Mouse (Mus musculus) limb, embryonic 10.5 days (tissue): Measurements from ENCODE around the gene Vmn2r86. TPM values are rescaled to one million over a fixed set of nuclear protein-coding genes. Genes with fewer than 3 reads are reported as not detected.
"Not testable (repeated sequence)": the region's sequence is repeated elsewhere in the genome, so short reads cannot be mapped to it uniquely, and the experiment has no call there.

Experiments
- DNase-seq: peaks from one replicate; pipeline ENCODE4 v3.0.0-alpha.2; 2017; ENCODE audit warnings: low spot score
- H3K27ac ChIP-seq: fragments of 300-500 bp; sonication (generic); 2 replicates; pipeline ENCODE4 v1.5.1; 2016; ENCODE audit warnings: mild to moderate bottlenecking
- H3K27me3 ChIP-seq: fragments of 300-500 bp; sonication (generic); 2 replicates; pipeline ENCODE4 v1.6.1; 2016; ENCODE audit warnings: low read depth, mild to moderate bottlenecking; ENCODE audit not compliant: poor library complexity, severe bottlenecking
- H3K36me3 ChIP-seq: fragments of 300-500 bp; sonication (generic); 2 replicates; pipeline ENCODE4 v1.6.1; 2016; ENCODE audit warnings: mild to moderate bottlenecking, moderate library complexity
- H3K4me1 ChIP-seq: fragments of 300-500 bp; sonication (generic); 2 replicates; pipeline ENCODE4 v1.6.1; 2016
- H3K4me3 ChIP-seq: fragments of 300-500 bp; sonication (generic); 2 replicates; pipeline ENCODE4 v1.5.1; 2016; ENCODE audit warnings: mild to moderate bottlenecking, moderate library complexity
- H3K9me3 ChIP-seq: fragments of 300-500 bp; sonication (generic); replicated peaks from 2 replicates; pipeline ENCODE4 v1.6.1; 2016; ENCODE audit warnings: mild to moderate bottlenecking
- WGBS: fragments of 180-500 bp; shearing (Covaris S2); methylation state at CpG from one replicate; pipeline ENCODE4 v1.1.7; 2016; 5-methylcytosine and 5-hydroxymethylcytosine counted together
- polyA plus RNA-seq: library from polyadenylated mRNA; unstranded; fragments of >200 nt; fragmentation: Nextera tagmentation; extraction: Ambion mirVana; gene quantifications from 2 replicates; pipeline ENCODE4 v1.2.1, GENCODE M21; 2016

Gene Vmn2r86
- not detected in 2 replicates for polyA plus RNA-seq

DNA sequence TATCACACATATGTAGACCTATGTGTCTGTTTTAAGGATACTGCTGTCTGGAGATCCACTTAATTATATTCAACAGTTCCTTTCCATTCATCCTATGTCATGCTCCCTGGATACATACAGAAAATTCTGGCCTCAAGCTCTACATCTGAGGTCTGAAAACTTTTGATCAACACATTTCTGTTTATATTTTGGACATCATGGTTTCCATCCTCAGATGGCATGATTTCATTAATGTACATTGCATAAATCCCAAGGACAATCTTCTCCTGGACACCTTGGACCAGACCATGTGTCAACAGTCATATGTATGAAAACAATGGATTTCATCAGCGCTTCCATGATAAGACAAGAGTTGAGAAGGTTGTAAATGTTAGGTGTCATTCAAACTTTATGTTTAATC, at the start of gene Vmn2r86:
Gene Vmn2r86 (minus strand): TSS at position 101 of the 400 bp plus-strand sequence.
- DNase-seq, H3K4me3 ChIP-seq, H3K27me3 ChIP-seq, H3K27ac ChIP-seq, H3K9me3 ChIP-seq, H3K36me3 ChIP-seq, H3K4me1 ChIP-seq: not testable (repeated sequence)
- WGBS, result 90% methylated on average over 1 of the region's 1 CpGs

DNA sequence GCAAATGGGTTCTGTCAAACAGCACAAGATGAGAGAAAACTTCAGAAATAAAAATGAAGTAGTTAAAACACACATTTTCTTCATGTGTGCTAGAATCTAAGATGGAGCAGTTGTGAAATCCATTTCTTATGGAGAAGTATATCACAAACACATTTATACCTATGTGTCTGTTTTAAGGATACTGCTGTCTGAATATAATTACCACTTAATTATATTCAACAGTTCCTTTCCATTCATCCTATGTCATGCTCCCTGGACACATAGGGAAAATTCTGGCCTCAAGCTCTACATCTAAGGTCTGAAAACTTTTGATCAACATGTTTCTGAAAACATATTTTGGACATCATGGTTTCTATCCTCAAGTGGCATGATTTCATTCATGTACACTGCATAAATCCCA, 41.4 kb upstream of the Vmn2r86 start, which contains the start of gene Vmn2r87:
Gene Vmn2r87 (minus strand): TSS at position 101 of the 400 bp plus-strand sequence.
- Histone ChIP-seq H3K4me3 (no peak within 1 kb of the TSS), H3K4me1 (no peaks in the 10 kb centered on the region), H3K27ac (no peak within 1 kb of the TSS), H3K9me3 (no peaks in the 10 kb centered on the region), H3K36me3 (no peaks in the 10 kb centered on the region), H3K27me3 (no peaks in the 10 kb centered on the region)
- no peak for DNase-seq

DNA sequence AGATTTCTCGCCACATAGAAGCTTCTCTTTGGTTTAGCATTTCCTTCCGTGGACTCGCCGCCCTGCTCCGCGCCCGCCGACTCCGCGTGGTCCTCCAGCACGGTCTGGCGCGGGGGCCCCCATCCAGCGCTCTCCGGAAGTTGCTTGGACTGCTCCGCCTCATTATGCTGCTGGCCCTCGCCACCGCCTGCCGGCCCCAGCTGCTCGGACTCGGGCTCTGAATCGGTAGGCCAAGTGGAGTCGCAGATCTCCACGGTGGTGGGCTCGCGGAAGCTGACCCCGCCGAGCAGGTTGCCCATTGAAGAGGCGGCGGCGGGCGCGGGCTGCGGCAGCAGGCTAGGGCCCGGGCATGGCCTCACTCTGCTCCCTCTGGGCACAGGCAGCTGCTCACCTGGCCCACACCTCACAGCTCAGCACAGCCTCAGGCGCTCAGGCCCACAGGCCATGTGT, 14.5 kb upstream of the Vmn2r86 start:
- Histone ChIP-seq H3K4me3 (peak overlapping the region; percentile 54), H3K27me3 (no peaks in the 10 kb centered on the region), H3K9me3 (no peaks in the 10 kb centered on the region), H3K27ac (peak overlapping the region; percentile 86), H3K4me1 (0 out of 2 replicates have a peak, but pooled peaks cover 5% of the 10 kb centered on the region), H3K36me3 (no peaks in the 10 kb centered on the region)
- peak; percentile 85 for DNase-seq
- WGBS, result 2% methylated on average over 36 of the region's 36 CpGs

DNA sequence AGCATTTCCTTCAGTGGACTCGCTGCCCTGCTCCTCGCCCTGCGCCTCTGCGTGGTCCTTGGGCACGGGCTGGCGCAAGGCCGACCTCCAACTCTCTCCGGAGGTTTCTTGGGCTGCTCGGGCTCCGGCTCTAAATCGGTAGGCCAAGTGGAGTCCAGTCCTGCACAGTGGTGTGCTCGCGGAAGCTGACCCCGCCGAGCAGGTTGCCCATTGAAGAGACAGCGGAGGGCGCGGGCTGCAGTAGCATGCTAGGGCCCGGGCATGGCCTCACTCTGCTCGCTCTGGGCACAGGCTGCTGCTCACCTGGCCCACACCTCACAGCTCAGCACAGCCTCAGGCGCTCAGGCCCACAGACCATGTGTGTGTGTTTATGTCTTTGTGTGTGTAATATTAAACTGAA, 11.1 kb downstream of the Vmn2r86 start:
- H3K4me3 ChIP-seq, result no peak overlapping the region
- H3K27ac ChIP-seq, result no peak overlapping the region
- WGBS, result 90% methylated on average over 21 of the region's 21 CpGs

DNA sequence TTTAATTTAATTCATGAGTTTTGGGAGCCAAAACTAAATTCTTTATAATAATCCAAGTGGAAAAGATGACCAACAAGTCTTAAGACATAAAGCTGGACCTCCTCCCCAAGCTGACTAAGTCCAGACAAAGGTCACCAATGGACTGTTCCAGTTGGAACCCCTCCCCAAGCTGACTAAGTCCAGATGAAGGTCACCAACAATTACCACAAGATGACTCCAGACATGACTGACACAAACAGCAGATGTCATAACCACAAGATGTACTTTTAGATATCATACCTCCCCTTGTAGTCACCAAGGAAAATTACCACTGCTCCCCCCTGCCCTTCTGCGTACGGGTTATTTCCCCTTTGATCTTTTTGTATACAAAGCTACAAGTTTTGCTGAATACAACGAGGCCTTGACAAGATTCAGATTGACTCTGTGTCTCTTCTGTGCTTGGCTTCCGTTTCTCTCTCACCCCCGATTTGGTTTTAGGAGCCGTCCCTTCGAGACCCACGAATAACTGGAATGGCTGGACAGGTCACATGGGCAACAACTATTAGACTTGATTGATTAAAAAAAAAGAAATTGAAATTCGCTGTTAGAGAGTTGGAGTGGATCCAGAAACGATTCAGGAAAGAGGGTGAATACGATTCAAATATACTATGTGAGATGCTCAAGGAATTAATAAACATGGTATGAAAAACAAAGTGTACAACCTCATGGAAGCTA, 21.5 kb downstream of the Vmn2r86 start:
- not testable (repeated sequence) for H3K27me3 ChIP-seq, H3K36me3 ChIP-seq, DNase-seq, H3K27ac ChIP-seq, H3K4me3 ChIP-seq, H3K4me1 ChIP-seq, H3K9me3 ChIP-seq
- 88% methylated on average over 11 of the region's 11 CpGs for WGBS

More for the DNA sequence above, 11.1 kb downstream of the Vmn2r86 start:
- H3K4me1 ChIP-seq, result no peaks in the 10 kb centered on the region
- no peaks in the 10 kb centered on the region for H3K36me3 ChIP-seq
- DNase-seq, result no peak
- H3K9me3 ChIP-seq, result no peaks in the 10 kb centered on the region
- H3K27me3 ChIP-seq, result no peaks in the 10 kb centered on the region

DNA sequence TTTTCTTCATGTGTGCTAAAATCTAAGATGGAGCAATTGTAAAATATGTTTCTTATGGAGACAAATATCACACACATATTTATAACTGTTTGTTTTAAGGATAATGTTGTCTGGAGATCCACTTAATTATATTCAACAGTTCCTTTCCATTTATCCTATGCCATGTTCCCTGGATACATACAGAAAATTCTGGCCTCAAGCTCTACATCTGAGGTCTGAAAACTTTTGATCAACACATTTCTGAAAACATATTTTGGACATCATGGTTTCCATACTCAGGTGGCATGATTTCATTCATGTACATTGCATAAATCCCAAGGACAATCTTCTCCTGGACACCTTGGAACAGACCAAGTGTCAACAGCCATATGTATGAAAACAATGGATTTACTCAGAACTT, 26.2 kb downstream of the Vmn2r86 start, which contains the start of gene Vmn2r85:
Gene Vmn2r85 (minus strand): TSS at position 101 of the 400 bp plus-strand sequence.
- H3K27ac ChIP-seq, DNase-seq, H3K4me1 ChIP-seq, H3K4me3 ChIP-seq, H3K27me3 ChIP-seq, H3K36me3 ChIP-seq, H3K9me3 ChIP-seq: not testable (repeated sequence)

DNA sequence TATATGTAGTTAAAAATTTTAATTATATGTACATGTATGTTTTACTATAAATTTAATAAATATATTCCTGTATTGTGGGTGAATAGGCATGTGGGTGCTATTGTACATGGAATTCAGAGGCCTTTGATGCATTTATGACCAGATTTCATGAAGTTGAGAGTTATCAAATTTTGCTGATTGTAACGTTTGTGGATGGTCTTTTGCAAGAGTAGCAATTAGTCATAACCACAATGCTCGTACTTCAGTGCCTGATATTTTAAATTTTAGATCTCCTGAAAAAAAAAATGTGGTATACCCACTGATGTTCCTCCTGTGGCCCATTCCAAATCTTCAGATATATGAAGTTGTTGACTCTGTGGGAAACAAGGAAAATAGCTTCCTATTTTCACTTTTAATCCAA, 33.5 kb downstream of the Vmn2r86 start:
- DNase-seq, H3K36me3 ChIP-seq, H3K4me1 ChIP-seq, H3K9me3 ChIP-seq, H3K27ac ChIP-seq, H3K27me3 ChIP-seq, H3K4me3 ChIP-seq: not testable (repeated sequence)
- WGBS, result 90% methylated on average over 2 of the region's 2 CpGs

DNA sequence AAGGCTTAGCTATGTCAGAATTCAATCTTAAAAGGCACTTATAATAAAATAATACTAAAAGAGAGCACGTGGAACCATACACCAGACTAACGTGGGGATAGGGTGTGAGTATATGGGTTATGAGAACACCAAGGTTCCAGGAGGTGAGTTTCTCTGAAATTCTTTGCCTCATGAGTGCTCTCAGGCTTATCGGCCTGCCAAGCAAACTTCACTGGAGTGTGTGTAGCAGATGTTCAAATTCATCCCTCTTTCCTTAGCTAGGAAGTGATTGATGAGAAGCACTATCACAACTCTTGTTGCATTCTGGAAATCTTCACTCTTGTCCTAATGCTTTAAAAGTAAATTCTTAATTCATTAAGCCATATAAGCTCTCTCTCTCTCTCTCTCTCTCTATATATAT, 35.4 kb downstream of the Vmn2r86 start:
- no peak overlapping the region for H3K27ac ChIP-seq
- no peaks in the 10 kb centered on the region for H3K27me3 ChIP-seq
- no peak for DNase-seq
- 87% methylated on average over 3 of the region's 3 CpGs for WGBS
- H3K9me3 ChIP-seq, result no peaks in the 10 kb centered on the region
- no peaks in the 10 kb centered on the region for H3K36me3 ChIP-seq
- no peak overlapping the region for H3K4me3 ChIP-seq
- no peaks in the 10 kb centered on the region for H3K4me1 ChIP-seq

DNA sequence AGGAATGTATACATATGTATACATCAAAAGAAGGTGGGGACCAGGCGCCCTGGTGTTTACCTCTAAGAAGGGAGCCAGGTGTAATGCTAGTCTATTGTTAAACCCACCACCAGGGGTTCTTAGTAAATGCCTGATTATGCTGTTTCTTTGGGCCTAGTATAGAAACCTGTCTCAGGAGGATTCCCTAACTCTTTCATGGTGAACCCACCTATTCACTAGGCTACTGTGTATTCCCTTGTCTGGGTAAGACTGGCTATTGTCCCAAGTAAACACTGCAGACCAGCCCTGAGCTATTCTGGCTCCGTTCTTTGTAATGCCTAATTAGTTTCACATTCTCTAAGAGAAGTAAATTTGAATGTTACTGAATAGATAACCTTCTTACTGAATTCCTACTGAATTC, 35.9 kb downstream of the Vmn2r86 start:
- H3K4me3 ChIP-seq, H3K36me3 ChIP-seq, H3K4me1 ChIP-seq, H3K27me3 ChIP-seq, DNase-seq, H3K9me3 ChIP-seq, H3K27ac ChIP-seq: not testable (repeated sequence)
- 74% methylated on average over 2 of the region's 2 CpGs for WGBS

DNA sequence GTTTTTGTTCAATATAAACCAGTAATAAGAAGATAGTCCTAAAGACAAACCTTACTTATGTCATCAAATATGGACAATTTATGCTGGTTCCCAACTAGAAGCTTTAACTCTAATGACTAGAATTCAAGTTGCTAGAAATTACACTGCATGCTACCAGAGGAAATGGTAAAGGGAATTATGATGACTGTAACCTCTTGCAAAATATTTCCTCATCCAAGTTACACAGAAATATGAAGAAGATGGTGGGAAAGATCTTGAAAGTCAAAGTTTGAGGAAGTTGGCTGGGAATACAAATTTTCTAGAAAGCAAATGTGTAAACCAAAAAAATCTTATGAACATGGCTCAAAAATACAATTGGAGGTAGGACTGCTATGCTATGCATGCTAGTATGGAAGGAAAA, 39.5 kb downstream of the Vmn2r86 start:
- H3K4me3 ChIP-seq, H3K4me1 ChIP-seq, H3K36me3 ChIP-seq, H3K27me3 ChIP-seq, H3K27ac ChIP-seq, DNase-seq, H3K9me3 ChIP-seq: not testable (repeated sequence)

DNA sequence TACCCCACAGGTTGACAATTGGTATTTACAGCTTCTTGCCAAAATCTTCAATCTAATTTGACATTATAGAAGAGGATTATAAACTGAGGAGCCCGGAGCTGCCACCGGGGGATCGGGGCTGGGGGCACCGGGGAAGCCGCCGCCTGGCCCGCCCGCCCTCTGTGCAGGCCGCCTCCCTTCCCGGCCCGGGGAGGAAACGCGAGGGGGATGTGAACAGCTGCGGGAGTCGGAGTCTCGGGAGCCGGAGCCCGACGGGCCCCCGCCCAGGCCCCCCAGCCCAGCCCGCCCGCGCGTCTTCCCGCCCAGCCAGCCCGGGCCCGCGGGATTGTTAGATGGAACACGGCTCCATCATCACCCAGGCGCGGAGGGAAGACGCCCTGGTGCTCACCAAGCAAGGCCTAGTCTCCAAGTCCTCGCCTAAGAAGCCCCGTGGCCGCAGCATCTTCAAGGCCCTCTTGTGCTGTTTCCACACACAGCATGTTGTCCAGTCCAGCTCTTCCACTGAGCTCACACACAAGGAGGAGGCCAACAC, 43.6 kb downstream of the Vmn2r86 start:
- DNase-seq, H3K4me1 ChIP-seq, H3K36me3 ChIP-seq, H3K4me3 ChIP-seq, H3K9me3 ChIP-seq, H3K27ac ChIP-seq, H3K27me3 ChIP-seq: not testable (repeated sequence)
- WGBS, result 79% methylated on average over 33 of the region's 35 CpGs

DNA sequence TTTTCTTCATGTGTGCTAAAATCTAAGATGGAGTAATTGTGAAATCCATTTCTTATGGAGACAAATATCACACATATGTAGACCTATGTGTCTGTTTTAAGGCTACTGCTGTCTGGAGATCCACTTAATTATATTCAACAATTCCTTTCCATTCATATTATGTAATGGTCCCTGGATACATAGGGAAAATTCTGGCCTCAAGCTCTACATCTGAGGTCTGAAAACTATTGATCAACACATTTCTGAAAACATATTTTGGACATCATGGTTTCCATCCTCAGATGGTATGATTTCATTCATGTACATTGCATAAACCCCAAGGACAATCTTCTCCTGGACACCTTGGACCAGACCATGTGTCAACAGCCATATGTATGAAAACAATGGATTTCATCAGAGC, 61.6 kb downstream of the Vmn2r86 start, which contains the start of gene Vmn2r84:
Gene Vmn2r84 (minus strand): TSS at position 101 of the 400 bp plus-strand sequence.
- no peak within 1 kb of the TSS for H3K27ac ChIP-seq
- no peak within 1 kb of the TSS for H3K4me3 ChIP-seq
- no peaks in the 10 kb centered on the region for H3K27me3 ChIP-seq
- H3K36me3 ChIP-seq, result no peaks in the 10 kb centered on the region
- no peak for DNase-seq
- no peaks in the 10 kb centered on the region for H3K4me1 ChIP-seq
- no peaks in the 10 kb centered on the region for H3K9me3 ChIP-seq
